Mouse (Mus musculus) telencephalon, adult 2 months (tissue): ENCODE data around the gene Tcf7.
"Not testable (repeated sequence)": the region's sequence is repeated elsewhere in the genome, so short reads cannot be mapped to it uniquely, and the experiment has no call there.

Experiments
- DNase-seq: peaks from one replicate; pipeline ENCODE4 v3.0.0-alpha.2; 2011; ENCODE audit warnings: low read depth, low spot score

Tcf7 gene

GRCm38 (mm10) chr11:52228722-52229448 lies 53.9 kb downstream of the Tcf7 start:
- no peak for DNase-seq

GRCm38 (mm10) chr11:52227466-52228226 lies 55.2 kb downstream of the Tcf7 start:
- DNase-seq, result no peak

GRCm38 (mm10) chr11:52227053-52227452 lies 55.8 kb downstream of the Tcf7 start:
- DNase-seq, result no peak

DNA sequence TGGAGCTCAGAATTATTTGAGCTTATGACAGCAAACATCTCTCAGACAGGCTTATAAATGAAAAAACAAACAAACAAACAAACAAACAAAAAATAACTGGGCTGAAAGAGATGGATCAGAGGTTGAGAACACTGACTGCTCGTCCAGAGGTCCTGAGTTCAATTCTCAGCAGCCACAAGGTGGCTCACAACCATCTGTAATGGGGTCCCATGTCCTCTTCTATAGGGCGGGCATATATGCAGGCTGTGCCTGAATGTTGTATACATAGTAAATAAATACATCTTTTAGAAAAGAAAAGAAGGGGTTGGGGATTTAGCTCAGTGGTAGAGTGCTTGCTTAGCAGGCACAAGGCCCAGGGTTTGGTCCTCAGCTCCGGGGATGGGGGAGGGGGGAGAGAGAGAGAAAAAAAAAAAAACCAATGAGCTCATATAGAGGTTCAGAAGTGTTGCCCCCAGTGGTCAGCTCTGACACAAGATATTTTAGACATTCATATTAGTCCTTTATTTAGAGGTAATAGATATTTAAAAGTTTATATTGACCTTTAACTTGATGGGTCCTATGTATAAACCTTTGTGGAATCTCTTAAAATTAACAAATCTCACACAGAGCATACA lies 56.7 kb downstream of the Tcf7 start:
- no peak for DNase-seq

- no peak for DNase-seq
These were observed 58.7 kb downstream of the Tcf7 start for GRCm38 (mm10) chr11:52223968-52224682.

GRCm38 (mm10) chr11:52222891-52223290 lies 59.9 kb downstream of the Tcf7 start:
- DNase-seq, result no peak

- DNase-seq, result not testable (repeated sequence)
These were observed 60.9 kb downstream of the Tcf7 start for GRCm38 (mm10) chr11:52221921-52222320.

DNA sequence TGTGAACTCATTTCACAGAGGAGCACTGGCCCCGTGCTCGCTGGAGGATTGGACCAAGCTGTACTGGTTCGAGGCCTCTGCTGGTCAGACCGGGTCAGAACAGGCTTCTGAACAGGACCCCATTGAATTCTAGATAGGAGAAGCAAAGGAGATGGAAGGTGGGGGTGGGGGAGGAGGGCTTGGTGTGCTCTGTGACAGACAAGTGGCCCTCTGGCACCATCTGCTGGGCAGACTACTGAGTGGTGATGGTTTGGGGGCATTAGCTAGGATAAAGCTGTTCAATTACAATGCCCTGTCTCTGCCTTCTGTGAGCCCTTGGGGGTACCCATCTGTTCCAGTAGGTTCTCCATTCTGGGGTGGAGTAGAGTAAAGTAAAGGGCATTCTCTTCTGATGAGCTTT lies 62.5 kb downstream of the Tcf7 start:
- no peak for DNase-seq

- DNase-seq, result no peak
These were observed 68.9 kb downstream of the Tcf7 start, which contains the start of gene Olfr1371 for GRCm38 (mm10) chr11:52213887-52214286. Gene Olfr1371, minus strand, starts transcription at chr11:52213987.
